Mouse (Mus musculus) brain, embryonic 14.5 days (tissue): ENCODE data around the gene Rpl32.

ENCODE experiments used
- CTCF ChIP-seq: fragments of 200-500 bp; IDR thresholded peaks from 2 replicates; pipeline ENCODE4 v1.5.1; 2012; ENCODE audit warnings: inconsistent platforms, mild to moderate bottlenecking, moderate library complexity, borderline replicate concordance; ENCODE audit not compliant: insufficient read depth, insufficient read length; ENCODE audit errors: extremely low read depth
- POLR2A ChIP-seq: fragments of 200-500 bp; IDR thresholded peaks from 2 replicates; pipeline ENCODE4 v1.6.1; 2012; ENCODE audit warnings: mild to moderate bottlenecking, inconsistent platforms, borderline replicate concordance; ENCODE audit not compliant: poor library complexity, insufficient read depth, insufficient read length, severe bottlenecking; ENCODE audit errors: extremely low read depth

DNA sequence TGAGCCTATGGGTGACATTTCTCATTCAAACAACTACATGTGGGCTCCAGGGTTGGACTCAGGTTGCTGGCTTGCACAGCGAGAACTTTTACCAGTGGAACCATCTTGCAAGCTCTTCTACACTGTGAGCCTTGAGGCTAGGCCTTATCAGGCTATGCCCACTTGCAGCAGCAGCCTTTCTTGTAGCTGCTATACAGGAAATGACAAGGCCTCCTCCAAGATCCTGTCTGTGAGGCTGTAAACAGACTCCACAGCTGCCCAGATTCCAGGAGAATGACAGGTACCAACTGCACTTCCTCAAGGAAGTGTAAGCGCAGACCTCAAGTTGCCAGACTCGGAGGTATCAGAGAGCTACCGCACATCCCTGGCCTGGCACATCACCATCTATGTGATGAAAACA, 40.3 kb downstream of the Rpl32 start:
- TF ChIP-seq CTCF, result no peak
- TF ChIP-seq POLR2A, result no peak
